Mouse (Mus musculus): Measurements from ENCODE around the gene Slc25a11.
A peak's percentile ranks its signal among the peaks of the same experiment; 100 is the strongest.

The Slc25a11 gene

GRCm38 (mm10) chr11:70646691-70647650 is at the start of gene Slc25a11, which contains the start of gene Rnf167:
TSS of gene Slc25a11 (minus strand) at chr11:70647479.
TSS of gene Rnf167 (plus strand) at chr11:70647235.
- DNase-seq: peak; percentile 96

GRCm38 (mm10) chr11:70693504-70693903 is 46.2 kb upstream of the Slc25a11 start:
- no peak for DNase-seq

GRCm38 (mm10) chr11:70689578-70689977 is 42.3 kb upstream of the Slc25a11 start:
- no peak for DNase-seq

- DNase-seq: no peak
Measured at GRCm38 (mm10) chr11:70688372-70688771, 41.1 kb upstream of the Slc25a11 start.

- peak; percentile 88 for DNase-seq
Measured at GRCm38 (mm10) chr11:70687601-70688199, 40.4 kb upstream of the Slc25a11 start, which contains the start of gene Camta2. TSS of gene Camta2 (minus strand) at chr11:70688105.

GRCm38 (mm10) chr11:70686901-70687566 is 39.8 kb upstream of the Slc25a11 start:
- DNase-seq: peak; percentile 61

- no peak for DNase-seq
Measured at GRCm38 (mm10) chr11:70683640-70684039, 36.4 kb upstream of the Slc25a11 start.

- no peak for DNase-seq
Measured at GRCm38 (mm10) chr11:70681897-70682581, 34.8 kb upstream of the Slc25a11 start.

GRCm38 (mm10) chr11:70681170-70681569 is 33.9 kb upstream of the Slc25a11 start:
- no peak for DNase-seq

GRCm38 (mm10) chr11:70679894-70680293 is 32.6 kb upstream of the Slc25a11 start:
- DNase-seq: no peak

GRCm38 (mm10) chr11:70679361-70679760 is 32.1 kb upstream of the Slc25a11 start:
- no peak for DNase-seq

GRCm38 (mm10) chr11:70678576-70678975 is 31.3 kb upstream of the Slc25a11 start:
- DNase-seq: no peak

- DNase-seq: no peak
Measured at GRCm38 (mm10) chr11:70678092-70678491, 30.8 kb upstream of the Slc25a11 start.

- DNase-seq: no peak
Measured at GRCm38 (mm10) chr11:70674501-70674900, 27.2 kb upstream of the Slc25a11 start.

GRCm38 (mm10) chr11:70674014-70674413 is 26.7 kb upstream of the Slc25a11 start:
- DNase-seq: no peak

- no peak for DNase-seq
Measured at GRCm38 (mm10) chr11:70671333-70672047, 24.2 kb upstream of the Slc25a11 start.

- peak; percentile 35 for DNase-seq
Measured at GRCm38 (mm10) chr11:70670483-70670882, 23.2 kb upstream of the Slc25a11 start.

GRCm38 (mm10) chr11:70669582-70670345 is 22.5 kb upstream of the Slc25a11 start:
- peak; percentile 55 for DNase-seq

GRCm38 (mm10) chr11:70668771-70669505 is 21.7 kb upstream of the Slc25a11 start, which contains the start of gene Spag7:
TSS of gene Spag7 (minus strand) at chr11:70669416.
- peak; percentile 97 for DNase-seq

GRCm38 (mm10) chr11:70668335-70668770 is 21.1 kb upstream of the Slc25a11 start:
- DNase-seq: no peak
